Mouse (Mus musculus) ovary, adult 18-20 months (tissue): ENCODE results near the gene Map3k20.
A peak's percentile ranks its signal among the peaks of the same experiment; 100 is the strongest.

Experiments
- DNase-seq: peaks from one replicate; pipeline ENCODE4 v3.0.0; 2022; ENCODE audit warnings: low spot score, mixed read lengths

The Map3k20 gene

GRCm38 (mm10) chr2:72285256-72285887, at the start of gene Map3k20:
Gene Map3k20 (plus strand): TSS chr2:72285637.
- peak; percentile 58 for DNase-seq

GRCm38 (mm10) chr2:72238421-72238820, 47.0 kb upstream of the Map3k20 start:
- DNase-seq, result no peak

- DNase-seq, result no peak
These were observed 46.5 kb upstream of the Map3k20 start for GRCm38 (mm10) chr2:72238925-72239324.

GRCm38 (mm10) chr2:72239456-72239855, 46.0 kb upstream of the Map3k20 start:
- no peak for DNase-seq

GRCm38 (mm10) chr2:72239993-72240392, 45.4 kb upstream of the Map3k20 start:
- DNase-seq, result no peak

GRCm38 (mm10) chr2:72240691-72241090, 44.7 kb upstream of the Map3k20 start:
- DNase-seq, result no peak

- DNase-seq, result no peak
These were observed 43.5 kb upstream of the Map3k20 start for GRCm38 (mm10) chr2:72241714-72242472.

- DNase-seq, result no peak
These were observed 42.3 kb upstream of the Map3k20 start for GRCm38 (mm10) chr2:72242910-72243675.

GRCm38 (mm10) chr2:72245631-72246030, 39.8 kb upstream of the Map3k20 start:
- DNase-seq, result no peak

- DNase-seq, result no peak
These were observed 39.1 kb upstream of the Map3k20 start for GRCm38 (mm10) chr2:72246376-72246775.

GRCm38 (mm10) chr2:72247819-72248218, 37.6 kb upstream of the Map3k20 start:
- DNase-seq, result no peak

- DNase-seq, result no peak
These were observed 32.6 kb upstream of the Map3k20 start for GRCm38 (mm10) chr2:72252510-72253505.

GRCm38 (mm10) chr2:72253882-72254281, 31.6 kb upstream of the Map3k20 start:
- no peak for DNase-seq

- DNase-seq, result peak; percentile 16
These were observed 30.4 kb upstream of the Map3k20 start for GRCm38 (mm10) chr2:72254813-72255582.

GRCm38 (mm10) chr2:72260704-72261103, 24.7 kb upstream of the Map3k20 start:
- no peak for DNase-seq

- DNase-seq, result no peak
These were observed 22.5 kb upstream of the Map3k20 start for GRCm38 (mm10) chr2:72262814-72263480.

- no peak for DNase-seq
These were observed 18.0 kb upstream of the Map3k20 start for GRCm38 (mm10) chr2:72267390-72267789.

GRCm38 (mm10) chr2:72269651-72270341, 15.6 kb upstream of the Map3k20 start:
- no peak for DNase-seq

GRCm38 (mm10) chr2:72278247-72278873, 7.1 kb upstream of the Map3k20 start:
- no peak for DNase-seq
